Mouse (Mus musculus) large intestine, adult 2 months (tissue): ENCODE measurements around the gene Gm21366. TPM values are rescaled to one million over a fixed set of nuclear protein-coding genes. Genes with fewer than 3 reads are reported as not detected.
"Not testable (repeated sequence)": the region's sequence is repeated elsewhere in the genome, so short reads cannot be mapped to it uniquely, and the experiment has no call there.

Experiments used
- DNase-seq: peaks from one replicate; pipeline ENCODE4 v3.0.0-alpha.2; 2012; ENCODE audit warnings: low read depth, low spot score
- WGBS: fragments of 180-500 bp; shearing (Covaris S2); methylation state at CpG from one replicate; pipeline ENCODE4 v1.1.7; 2018; 5-methylcytosine and 5-hydroxymethylcytosine counted together
- polyA plus RNA-seq: library from polyadenylated mRNA; depleted of rRNA; stranded (reverse); fragments of >200 nt; gene quantifications from 2 replicates; pipeline ENCODE4 v1.2.3, GENCODE M21; 2012; rRNA removed

Gm21366 gene
- polyA plus RNA-seq, result not detected in 2 replicates

- no CpG with 5 or more reads among the region's 6 CpGs for WGBS
- not testable (repeated sequence) for DNase-seq
Observed at GRCm38 (mm10) chrY:22861156-22861555, at the start of gene Gm21366. Gene Gm21366 (minus strand): TSS chrY:22861256.
